Mouse (Mus musculus) brain, embryonic 14.5 days (tissue): ENCODE measurements around the gene Med28.

Source experiments
- CTCF ChIP-seq: fragments of 200-500 bp; IDR thresholded peaks from 2 replicates; pipeline ENCODE4 v1.5.1; 2012; ENCODE audit warnings: inconsistent platforms, mild to moderate bottlenecking, moderate library complexity, borderline replicate concordance; ENCODE audit not compliant: insufficient read depth, insufficient read length; ENCODE audit errors: extremely low read depth
- POLR2A ChIP-seq: fragments of 200-500 bp; IDR thresholded peaks from 2 replicates; pipeline ENCODE4 v1.6.1; 2012; ENCODE audit warnings: mild to moderate bottlenecking, inconsistent platforms, borderline replicate concordance; ENCODE audit not compliant: poor library complexity, insufficient read depth, insufficient read length, severe bottlenecking; ENCODE audit errors: extremely low read depth

DNA sequence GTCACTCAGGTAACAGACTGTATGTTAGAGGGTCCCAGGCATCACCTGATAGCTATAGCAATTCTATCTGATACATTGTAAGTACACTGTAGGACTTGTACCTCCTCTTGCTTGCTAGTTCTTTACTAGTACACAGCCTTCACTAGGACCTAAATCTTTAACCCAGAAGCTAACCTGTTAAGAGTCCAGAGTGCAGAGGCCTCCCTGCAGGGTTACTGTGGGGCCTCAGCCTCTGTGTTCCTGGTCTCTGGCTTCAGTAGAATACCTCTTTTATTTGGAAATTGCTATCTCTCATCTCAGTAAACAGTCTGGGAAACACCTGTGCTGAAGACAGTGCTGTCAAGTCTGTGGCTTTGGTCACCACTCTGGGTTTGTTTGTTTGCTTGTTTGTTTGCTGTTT is 24.0 kb upstream of the Med28 start:
- TF ChIP-seq CTCF (no peak), POLR2A (no peak)
